Mouse (Mus musculus): ENCODE results near the gene Dcdc2b.

- TF ChIP-seq CTCF (IDR thresholded peaks at IDR 0.05; ENCODE audit: extremely low read depth, insufficient read depth, low read length) (no peak), POLR2A (IDR thresholded peaks at IDR 0.05; ENCODE audit: extremely low read depth, insufficient read depth, low read length) (peak; percentile 83; the same call in 1 of the 2 replicates)
Measured at GRCm38 (mm10) chr4:129600233-129601158, 13.6 kb downstream of the Dcdc2b start, which contains the start of the genes Eif3i and Tmem234.
